Mouse (Mus musculus) liver, adult 2 months (tissue): Measurements from ENCODE around the gene Sh3bp2. TPM values are rescaled to one million over a fixed set of nuclear protein-coding genes. Genes with fewer than 3 reads are reported as not detected.

Experiments
- DNase-seq: peaks from one replicate; pipeline ENCODE4 v3.0.0-alpha.2; 2011; ENCODE audit warnings: low read depth, low spot score; ENCODE audit errors: extremely low read depth
- H3K27ac ChIP-seq: fragments of 200-500 bp; replicated peaks from 2 replicates; pipeline ENCODE4 v1.5.1; 2012; ENCODE audit warnings: low read depth, mild to moderate bottlenecking, control low read depth, inconsistent platforms, low read length; ENCODE audit not compliant: insufficient read depth
- H3K27me3 ChIP-seq: fragments of 200-500 bp; 2 replicates; pipeline ENCODE4 v1.6.1; 2012; ENCODE audit warnings: mild to moderate bottlenecking, moderate library complexity, low read length, inconsistent platforms; ENCODE audit not compliant: control insufficient read depth, insufficient read depth
- H3K36me3 ChIP-seq: fragments of 200-500 bp; 2 replicates; pipeline ENCODE4 v1.6.1; 2012; ENCODE audit warnings: low read length, inconsistent platforms; ENCODE audit not compliant: control insufficient read depth, insufficient read depth
- H3K4me1 ChIP-seq: fragments of 200-500 bp; 2 replicates; pipeline ENCODE4 v1.6.1; 2011; ENCODE audit warnings: low read length; ENCODE audit not compliant: control insufficient read depth, insufficient read depth
- H3K4me3 ChIP-seq: fragments of 200-500 bp; 2 replicates; pipeline ENCODE4 v1.5.1; 2011; ENCODE audit warnings: low read depth, mild to moderate bottlenecking, control low read depth, low read length, moderate library complexity; ENCODE audit not compliant: insufficient read depth
- H3K79me2 ChIP-seq: fragments of 200-500 bp; 2 replicates; pipeline ENCODE4 v1.6.1; 2012; ENCODE audit warnings: inconsistent platforms, mild to moderate bottlenecking, low read length, moderate library complexity; ENCODE audit not compliant: control insufficient read depth, insufficient read depth
- H3K9ac ChIP-seq: fragments of 200-500 bp; 2 replicates; pipeline ENCODE4 v1.6.1; 2012; ENCODE audit warnings: low read depth, mild to moderate bottlenecking, control low read depth, inconsistent platforms, low read length
- CTCF ChIP-seq: fragments of 200-500 bp; IDR thresholded peaks from 2 replicates; pipeline ENCODE4 v1.5.1; 2011; ENCODE audit warnings: low read depth, low read length, control low read depth
- POLR2A ChIP-seq: fragments of 200-500 bp; IDR thresholded peaks from 2 replicates; pipeline ENCODE4 v1.6.1; 2011; ENCODE audit warnings: low read length, control low read depth; ENCODE audit not compliant: insufficient read depth; ENCODE audit errors: extremely low read depth
- WGBS: fragments of 180-500 bp; shearing (Covaris S2); methylation state at CpG from one replicate; pipeline ENCODE4 v1.1.7; 2018; 5-methylcytosine and 5-hydroxymethylcytosine counted together
- polyA plus RNA-seq: library from polyadenylated mRNA; depleted of rRNA; stranded (reverse); fragments of >200 nt; gene quantifications from 2 replicates; pipeline ENCODE4 v1.2.3, GENCODE M21; 2012
- total RNA-seq: library from RNA; depleted of rRNA; stranded (reverse); fragments of >200 nt; gene quantifications from 2 replicates; pipeline ENCODE4 v1.2.3, GENCODE M21; 2014

Gene Sh3bp2
- total and polyA plus RNA-seq, 2 experiments, result 11.9 to 20.5 TPM

GRCm38 (mm10) chr5:34547410-34547809 is 21.8 kb downstream of the Sh3bp2 start:
- peak; percentile 26 for DNase-seq
- no peak overlapping the region for H3K9ac ChIP-seq

GRCm38 (mm10) chr5:34549135-34549482 is 23.5 kb downstream of the Sh3bp2 start:
- Histone ChIP-seq H3K79me2 (peaks cover 3% of the 10 kb centered on the region), H3K36me3 (peaks cover 13% of the 10 kb centered on the region)
- WGBS, result 73% methylated on average over 8 of the region's 8 CpGs

More at GRCm38 (mm10) chr5:34547410-34547809, 21.8 kb downstream of the Sh3bp2 start:
- no peak for TF ChIP-seq POLR2A
- peak; percentile 60 for TF ChIP-seq CTCF
- Histone ChIP-seq H3K4me3 (no peak overlapping the region), H3K27me3 (no peaks in the 10 kb centered on the region), H3K4me1 (no peaks in the 10 kb centered on the region), H3K79me2 (peaks cover 3% of the 10 kb centered on the region), H3K27ac (no peak overlapping the region), H3K36me3 (peaks cover 5% of the 10 kb centered on the region)

DNA sequence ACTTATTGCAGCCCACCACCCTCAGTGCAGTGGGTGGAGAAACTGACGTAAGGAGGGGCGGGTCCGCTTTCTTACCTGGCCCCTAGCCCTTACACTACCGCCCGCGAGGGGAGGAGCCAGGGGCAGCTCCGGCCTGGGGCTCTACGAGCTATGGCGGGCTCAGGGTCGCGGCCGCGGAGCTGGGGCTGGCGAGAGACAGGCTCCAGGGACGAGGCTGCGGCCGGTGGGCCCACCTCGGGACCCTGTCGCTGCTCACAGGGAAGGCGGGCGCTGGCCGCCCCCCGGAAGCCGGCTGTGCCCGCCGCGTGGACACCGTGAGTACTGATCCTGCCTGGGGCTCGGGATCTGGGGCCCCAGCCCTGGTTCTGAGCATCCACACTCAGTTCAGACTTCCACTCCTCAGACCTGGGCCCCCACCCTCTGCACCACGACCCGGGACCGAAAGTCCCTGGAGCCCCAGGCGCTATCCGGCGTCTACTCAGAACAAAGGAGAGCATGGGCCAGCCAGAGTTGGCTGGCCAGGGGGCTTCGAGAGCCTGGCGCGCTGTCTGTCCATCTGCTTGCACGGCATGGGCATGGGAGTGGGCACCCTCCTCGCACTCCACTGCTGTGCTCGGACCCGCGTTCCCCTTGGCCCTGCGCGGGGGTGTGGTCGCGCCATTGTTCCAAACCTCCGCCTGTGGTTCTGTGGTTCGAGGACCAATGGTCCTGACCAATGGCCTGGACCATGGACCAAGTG is 24.0 kb downstream of the Sh3bp2 start:
- no peak for DNase-seq
- Histone ChIP-seq H3K79me2 (peaks cover 3% of the 10 kb centered on the region), H3K4me1 (no peaks in the 10 kb centered on the region), H3K27ac (no peak overlapping the region), H3K27me3 (no peaks in the 10 kb centered on the region), H3K4me3 (peak overlapping the region; percentile 31; the same call in 1 of the 2 replicates), H3K9ac (peak overlapping the region; percentile 39), H3K36me3 (peaks cover 13% of the 10 kb centered on the region)
- TF ChIP-seq CTCF (no peak), POLR2A (no peak)
- 55% methylated on average over 45 of the region's 49 CpGs for WGBS

More at GRCm38 (mm10) chr5:34549135-34549482, 23.5 kb downstream of the Sh3bp2 start:
- no peaks in the 10 kb centered on the region for H3K27me3 ChIP-seq
- no peak for DNase-seq
- TF ChIP-seq CTCF, result no peak
- no peak for TF ChIP-seq POLR2A
- H3K4me1 ChIP-seq, result no peaks in the 10 kb centered on the region
- H3K4me3 ChIP-seq, result peak overlapping the region; percentile 31; the same call in 1 of the 2 replicates
- no peak overlapping the region for H3K27ac ChIP-seq
- H3K9ac ChIP-seq, result peak overlapping the region; percentile 39; the same call in 1 of the 2 replicates

DNA sequence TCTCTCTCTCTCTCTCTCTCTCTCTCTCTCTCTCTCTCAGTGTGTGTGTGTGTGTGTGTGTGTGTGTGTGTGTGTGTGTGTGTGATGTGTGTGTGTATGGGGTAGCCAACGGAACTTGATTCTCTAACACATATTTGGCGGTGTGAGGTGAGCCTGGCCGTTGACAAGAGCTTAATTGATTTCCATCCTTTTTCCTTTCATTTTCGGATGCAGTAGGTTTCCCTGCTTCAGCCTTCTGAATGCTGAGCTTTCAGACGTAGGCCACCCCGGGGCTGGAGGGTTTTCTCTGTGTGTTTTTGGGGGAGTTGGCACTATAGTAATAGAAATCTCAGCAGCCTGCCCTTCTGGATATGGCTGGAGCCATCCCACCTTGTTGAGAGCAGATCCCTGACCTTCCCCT is 24.6 kb downstream of the Sh3bp2 start:
- TF ChIP-seq POLR2A (no peak), CTCF (no peak)
- no peaks in the 10 kb centered on the region for H3K4me1 ChIP-seq
- no peak for DNase-seq
- H3K27ac ChIP-seq, result no peak overlapping the region
- no peaks in the 10 kb centered on the region for H3K27me3 ChIP-seq
- peaks cover 3% of the 10 kb centered on the region for H3K79me2 ChIP-seq
- peaks cover 14% of the 10 kb centered on the region for H3K36me3 ChIP-seq
- 57% methylated on average over 6 of the region's 6 CpGs for WGBS
- H3K9ac ChIP-seq, result no peak overlapping the region
- H3K4me3 ChIP-seq, result no peak overlapping the region

DNA sequence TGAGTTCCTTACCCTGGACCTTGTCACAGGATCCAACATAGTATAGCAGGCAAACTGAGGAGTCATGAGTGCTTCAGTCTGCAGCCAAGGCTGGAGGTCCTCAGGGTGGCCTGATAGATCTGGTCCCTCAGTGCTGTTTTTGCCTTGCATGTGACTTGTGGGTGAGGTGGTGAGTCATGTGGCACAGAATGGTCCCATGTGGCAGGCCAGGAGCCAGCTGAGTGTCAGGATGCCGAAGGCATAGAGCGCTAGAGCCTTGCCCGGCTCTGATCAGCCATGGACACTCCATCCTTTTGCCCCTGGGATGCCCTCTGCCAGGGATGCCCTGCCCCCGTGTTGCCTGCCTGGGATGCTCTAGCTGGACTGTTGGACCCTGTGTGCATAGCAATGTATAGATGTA is 26.2 kb downstream of the Sh3bp2 start:
- no peak overlapping the region for H3K27ac ChIP-seq
- H3K36me3 ChIP-seq, result peaks cover 22% of the 10 kb centered on the region
- H3K4me3 ChIP-seq, result no peak overlapping the region
- H3K9ac ChIP-seq, result no peak overlapping the region
- WGBS, result 76% methylated on average over 4 of the region's 4 CpGs
- no peaks in the 10 kb centered on the region for H3K4me1 ChIP-seq
- no peak for DNase-seq
- TF ChIP-seq CTCF (no peak), POLR2A (no peak)
- no peaks in the 10 kb centered on the region for H3K27me3 ChIP-seq
- peaks cover 3% of the 10 kb centered on the region for H3K79me2 ChIP-seq

DNA sequence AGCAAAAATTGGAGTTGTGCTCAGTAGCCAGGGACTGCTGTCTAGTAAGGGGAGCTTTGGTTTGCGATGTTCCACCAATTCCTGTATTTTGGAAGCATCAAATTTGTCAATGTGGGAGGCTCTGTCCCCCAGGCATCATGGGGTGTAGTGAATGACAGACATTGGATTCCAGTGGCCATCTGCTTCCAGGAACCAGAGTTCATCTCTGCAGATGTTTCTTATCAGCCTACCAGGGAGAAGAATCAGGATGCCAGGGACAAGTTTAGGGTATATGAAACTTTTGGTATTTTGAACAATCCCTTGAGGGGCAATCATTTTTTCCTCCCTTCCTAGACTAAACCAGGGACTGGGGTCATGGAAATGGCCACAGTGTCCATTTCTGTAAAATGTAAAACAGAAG is 38.2 kb downstream of the Sh3bp2 start:
- WGBS, result 98% methylated on average over 1 of the region's 1 CpGs
- no peak overlapping the region for H3K27ac ChIP-seq
- H3K4me3 ChIP-seq, result no peak overlapping the region
- no peaks in the 10 kb centered on the region for H3K27me3 ChIP-seq
- no peak for TF ChIP-seq POLR2A
- TF ChIP-seq CTCF, result no peak
- no peaks in the 10 kb centered on the region for H3K4me1 ChIP-seq
- no peak overlapping the region for H3K9ac ChIP-seq
- H3K36me3 ChIP-seq, result peaks cover 21% of the 10 kb centered on the region
- no peaks in the 10 kb centered on the region for H3K79me2 ChIP-seq
- no peak for DNase-seq
